Mouse (Mus musculus) CD8-positive naive resting alpha-beta T cell, adult 57 days (primary cell): ENCODE measurements around the gene Tmco3. TPM values are rescaled to one million over a fixed set of nuclear protein-coding genes. Genes with fewer than 3 reads are reported as not detected.

ENCODE experiments used
- total RNA-seq: library from RNA; stranded (reverse); gene quantifications from one replicate; pipeline ENCODE4 v1.2.4, GENCODE M21; 2023

The Tmco3 gene
- total RNA-seq, result 17.5 TPM

DNA sequence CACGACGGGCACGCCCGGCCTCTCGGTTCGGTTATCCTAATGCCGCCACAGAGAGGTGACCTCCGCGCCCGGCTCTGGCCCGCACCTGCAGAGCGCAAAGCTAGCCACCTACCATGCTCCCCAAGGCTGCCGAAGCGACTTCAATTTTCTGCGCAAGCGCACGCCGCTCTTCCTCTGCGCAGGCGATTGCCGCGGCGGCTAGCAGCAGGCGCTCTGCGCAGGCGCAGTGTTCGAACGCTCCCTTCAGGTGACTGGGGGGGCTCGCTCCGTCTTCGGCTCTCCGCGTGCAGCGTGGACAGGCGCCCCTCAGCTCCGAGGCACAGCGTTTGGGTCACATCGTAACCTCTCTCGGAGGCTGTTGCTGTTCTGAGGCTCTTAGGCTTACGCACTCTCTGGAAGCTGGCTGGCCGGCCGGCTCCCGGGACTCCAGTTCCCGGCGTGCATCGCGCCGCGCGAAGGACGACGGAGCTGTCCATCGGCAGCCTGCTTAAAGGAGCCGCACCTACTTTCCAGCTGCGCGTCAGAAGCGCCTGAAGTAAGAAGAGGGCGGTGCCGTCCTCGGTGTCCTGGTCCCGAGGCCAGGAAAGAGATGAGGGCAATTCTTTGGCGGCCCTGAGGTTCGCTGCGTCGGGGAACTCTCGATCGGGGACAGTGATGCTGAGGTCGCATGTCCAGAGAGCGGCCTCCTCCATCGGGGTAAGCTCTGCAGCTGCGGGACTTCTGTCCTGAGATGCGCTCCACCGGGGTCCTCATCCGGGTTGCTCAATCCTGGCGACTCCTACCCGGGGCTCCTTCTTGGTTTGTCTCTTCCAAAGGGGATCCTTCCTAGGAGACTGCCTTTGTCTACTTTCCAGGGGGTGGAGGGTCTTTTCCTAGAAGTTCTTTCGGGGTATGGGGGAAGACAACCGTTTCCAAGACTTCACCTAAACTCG lies at the start of gene Tmco3, which contains the start of gene Dcun1d2:
TSS of gene Tmco3 (plus strand) at position 499 of the 932 bp plus-strand sequence.
TSS of gene Dcun1d2 (minus strand) at position 440 of the 932 bp plus-strand sequence.

DNA sequence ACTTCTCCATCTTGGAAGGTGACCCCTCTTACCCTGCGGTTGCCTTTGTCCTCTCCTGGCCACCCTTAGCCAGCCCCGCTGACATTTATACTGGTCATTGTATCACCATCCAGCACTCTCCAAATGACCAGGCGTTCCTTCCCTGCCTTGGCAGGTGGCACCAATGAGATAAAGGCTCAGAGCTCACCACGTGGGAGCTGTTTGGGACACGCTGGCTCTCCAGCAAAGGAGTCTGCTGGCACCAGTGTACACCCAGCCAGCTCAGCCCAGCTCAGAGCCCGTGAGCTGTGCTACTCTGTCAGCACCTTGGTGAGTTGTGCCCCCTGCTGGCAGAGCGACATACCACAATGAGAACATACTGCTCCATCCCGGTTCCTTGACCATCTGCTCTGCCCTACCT lies 34.0 kb upstream of the Tmco3 start, which contains the start of gene Adprhl1:
TSS of gene Adprhl1 (minus strand) at position 144 of the 400 bp plus-strand sequence.

DNA sequence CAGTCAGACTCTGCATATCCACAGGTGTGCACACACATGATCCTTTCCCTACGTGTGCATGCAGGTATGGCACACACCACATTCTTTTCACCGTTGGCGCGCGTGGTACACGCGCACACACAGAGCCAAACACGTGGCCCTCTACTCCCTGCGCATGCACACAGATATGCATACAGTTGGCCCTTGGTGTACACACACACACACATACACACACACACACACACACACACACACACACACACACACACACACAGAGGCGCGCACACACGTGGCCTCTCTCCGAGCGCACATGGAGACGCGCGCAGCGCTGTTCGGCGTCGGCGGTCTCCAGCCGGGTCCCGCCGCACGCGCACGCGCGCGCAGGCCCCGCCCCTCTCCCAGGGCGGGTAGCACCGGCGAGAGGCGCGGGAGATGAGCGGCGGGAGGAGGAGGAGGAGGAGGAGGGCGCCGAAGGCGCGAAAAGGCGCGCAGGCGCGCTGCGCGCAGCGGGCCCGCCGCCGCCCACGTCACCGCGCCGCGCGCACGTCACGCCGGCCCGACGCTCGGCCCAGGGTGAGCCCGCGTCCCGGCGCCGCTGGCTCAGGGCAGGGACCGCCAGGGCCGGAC lies 50.4 kb downstream of the Tmco3 start, which contains the start of gene Tfdp1:
TSS of gene Tfdp1 (plus strand) at position 497 of the 606 bp plus-strand sequence.

Other genes starting within 250 kb of the Tmco3 start
- gene Proz, start 227.3 kb upstream of the Tmco3 start, total RNA-seq, result not detected
- 39.2 TPM for gene Pcid2, start 182.7 kb upstream of the Tmco3 start, total RNA-seq
- gene Cul4a, start 182.6 kb upstream of the Tmco3 start, total RNA-seq, result 34.4 TPM
- 87.8 TPM for gene Lamp1, start 129.0 kb upstream of the Tmco3 start, total RNA-seq
- not detected for gene Grtp1, start 87.6 kb upstream of the Tmco3 start, total RNA-seq
- not detected for gene Adprhl1, start 34.0 kb upstream of the Tmco3 start, total RNA-seq
- gene Dcun1d2, start 59 bp upstream of the Tmco3 start, total RNA-seq, result 18.4 TPM
- gene Tfdp1, start 50.6 kb downstream of the Tmco3 start, total RNA-seq, result 28.4 TPM
- not detected for gene Atp4b, start 108.6 kb downstream of the Tmco3 start, total RNA-seq
- 0.15 TPM for gene Grk1, start 116.9 kb downstream of the Tmco3 start, total RNA-seq
- gene Tmem255b, start 147.0 kb downstream of the Tmco3 start, total RNA-seq, result not detected
- 0.18 TPM for gene Gas6, start 206.3 kb downstream of the Tmco3 start, total RNA-seq